Mouse (Mus musculus): ENCODE data around the gene Cdk6.

DNA sequence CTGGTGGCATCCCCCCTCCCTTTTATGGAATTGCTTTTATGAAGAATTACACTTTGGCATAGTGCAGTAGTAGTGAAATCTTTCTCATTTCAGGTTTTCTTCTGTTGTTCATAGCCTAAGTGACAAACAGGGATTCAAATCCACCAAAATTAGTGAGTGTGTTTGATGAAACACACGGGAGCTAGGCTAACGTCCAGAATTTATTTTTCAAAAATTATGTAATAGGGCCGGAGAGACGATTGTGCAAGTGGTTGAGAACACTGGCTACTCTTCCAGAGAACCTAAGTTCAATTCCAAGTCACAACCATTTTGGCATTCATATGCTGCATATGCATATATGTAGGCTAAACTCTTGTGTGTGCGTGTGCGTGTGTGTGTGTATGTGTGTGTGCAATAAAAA, 16.2 kb downstream of the Cdk6 start:
- no peak for TF ChIP-seq POLR2A (IDR thresholded peaks at IDR 0.05; ENCODE audit: borderline replicate concordance, extremely low read depth, insufficient read depth, insufficient read length, poor library complexity, severe bottlenecking)
- TF ChIP-seq CTCF (IDR thresholded peaks at IDR 0.05; ENCODE audit: borderline replicate concordance, extremely low read depth, insufficient read depth, insufficient read length), result no peak
